Mouse (Mus musculus) urinary bladder, adult 2 months (tissue): ENCODE results near the gene Adgrb3. TPM values are rescaled to one million over a fixed set of nuclear protein-coding genes. Genes with fewer than 3 reads are reported as not detected.
"Not testable (repeated sequence)": the region's sequence is repeated elsewhere in the genome, so short reads cannot be mapped to it uniquely, and the experiment has no call there.

ENCODE experiments used
- DNase-seq: peaks from one replicate; pipeline ENCODE4 v3.0.0; 2022; ENCODE audit warnings: low spot score
- polyA plus RNA-seq: library from polyadenylated mRNA; depleted of rRNA; stranded (reverse); fragments of >200 nt; gene quantifications from 2 replicates; pipeline ENCODE4 v1.2.3, GENCODE M21; 2012

The Adgrb3 gene
- polyA plus RNA-seq, 1 experiment, result 0.14 TPM

- DNase-seq, result no peak
Measured at GRCm38 (mm10) chr1:25107500-25108101, 721.9 kb downstream of the Adgrb3 start.

DNA sequence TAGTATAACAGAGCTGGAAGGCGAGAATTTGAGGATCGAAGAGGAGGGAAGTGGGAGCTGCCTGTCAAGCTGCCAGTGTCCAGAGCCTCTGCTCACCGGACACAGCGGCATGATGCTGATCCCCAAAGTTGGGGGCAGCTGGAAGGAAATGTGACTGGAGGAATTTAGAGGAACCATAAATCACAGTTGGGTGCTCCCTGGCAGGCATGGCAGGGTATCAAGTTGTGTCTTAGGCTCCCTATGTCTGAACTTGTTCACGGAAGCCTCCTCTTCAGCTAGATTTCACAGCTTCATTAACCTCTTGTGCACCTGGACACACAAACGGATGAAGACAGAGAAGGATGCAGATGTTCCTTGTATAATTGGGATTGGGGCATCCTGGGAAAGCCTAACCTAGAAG, 722.8 kb downstream of the Adgrb3 start:
- no peak for DNase-seq

- DNase-seq, result no peak
Measured at GRCm38 (mm10) chr1:25105367-25105766, 724.1 kb downstream of the Adgrb3 start.

GRCm38 (mm10) chr1:25088010-25088719, 741.3 kb downstream of the Adgrb3 start:
- no peak for DNase-seq

DNA sequence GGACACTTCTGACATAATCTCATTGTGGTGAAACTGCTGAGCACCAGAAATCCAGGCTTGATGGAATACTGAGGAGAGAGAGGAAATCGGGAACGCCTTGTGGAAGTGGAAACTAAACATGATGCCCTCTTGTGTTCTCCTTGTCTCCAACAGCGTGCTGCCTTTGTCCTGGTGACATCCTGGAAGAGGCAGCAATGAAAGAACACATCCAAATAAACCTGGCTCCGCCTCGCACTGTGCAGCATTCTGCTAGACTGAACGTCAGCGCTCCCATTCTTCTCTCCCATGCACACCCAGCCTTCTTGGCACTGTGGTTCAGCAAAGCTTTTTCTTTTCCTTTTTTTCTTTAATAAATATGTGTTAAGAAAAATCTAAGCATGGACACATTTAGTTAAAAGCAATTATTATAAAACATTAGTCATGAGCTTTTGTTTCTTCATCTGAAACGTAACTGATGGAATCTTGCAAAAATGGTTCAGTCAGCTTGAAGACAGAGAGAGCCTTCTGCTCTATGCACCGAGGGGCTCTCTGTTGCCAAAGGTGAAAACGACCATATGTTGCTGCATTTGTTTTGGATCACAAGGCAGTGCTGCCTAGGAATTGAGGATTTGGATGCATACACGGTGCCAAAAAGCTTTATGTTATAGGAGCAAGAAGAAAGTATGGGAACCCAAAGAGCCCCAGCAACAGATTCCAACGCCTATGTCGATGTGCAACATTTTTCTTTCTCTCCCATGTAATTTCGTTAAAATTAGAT, 743.7 kb downstream of the Adgrb3 start:
- no peak for DNase-seq

DNA sequence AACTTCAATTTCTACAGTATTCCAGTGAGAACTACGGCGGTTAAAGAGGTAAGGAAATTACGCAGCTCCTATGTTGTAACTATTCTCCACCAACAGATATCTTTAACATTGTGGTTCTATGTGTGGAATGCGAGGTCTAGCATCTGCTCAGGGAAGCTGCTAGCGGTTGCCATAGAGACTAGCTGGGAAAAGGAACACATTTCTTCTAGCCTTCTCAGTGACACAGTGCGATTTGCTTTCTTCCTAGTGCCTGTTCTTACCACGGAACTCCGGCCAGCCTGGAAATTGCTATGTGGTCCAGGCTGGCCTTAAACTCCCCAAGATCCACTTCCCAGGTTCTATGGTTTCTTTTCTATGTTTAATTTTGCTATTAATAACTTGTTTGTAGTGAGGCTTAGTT, 747.1 kb downstream of the Adgrb3 start:
- no peak for DNase-seq

DNA sequence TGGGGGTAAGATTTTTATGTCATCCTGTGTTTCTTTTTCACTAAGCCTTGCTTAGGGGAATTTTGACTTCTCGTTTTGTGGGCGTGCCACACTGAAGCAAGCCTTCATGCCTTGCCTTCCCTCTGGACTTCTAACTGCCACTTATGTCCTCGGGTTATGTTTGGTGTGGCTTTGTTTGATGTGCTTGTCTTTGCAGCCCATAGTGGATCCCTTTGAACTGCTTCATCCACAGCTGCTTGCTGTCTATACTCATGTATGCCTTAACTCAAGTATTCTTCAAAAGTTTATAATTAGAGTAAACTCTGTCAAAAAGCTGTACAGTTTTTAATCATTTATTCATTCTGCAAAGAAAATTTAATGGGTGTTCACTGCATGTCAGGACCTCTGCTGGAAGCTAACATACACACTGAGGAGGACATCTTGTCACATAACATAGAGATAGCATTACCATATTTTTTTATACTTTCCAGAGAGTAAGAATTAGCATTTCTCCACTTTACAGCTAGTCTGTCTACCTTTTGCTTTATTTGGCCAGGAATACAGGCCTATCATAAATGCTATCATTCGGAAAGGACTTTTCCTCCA, 748.1 kb downstream of the Adgrb3 start:
- DNase-seq, result no peak

DNA sequence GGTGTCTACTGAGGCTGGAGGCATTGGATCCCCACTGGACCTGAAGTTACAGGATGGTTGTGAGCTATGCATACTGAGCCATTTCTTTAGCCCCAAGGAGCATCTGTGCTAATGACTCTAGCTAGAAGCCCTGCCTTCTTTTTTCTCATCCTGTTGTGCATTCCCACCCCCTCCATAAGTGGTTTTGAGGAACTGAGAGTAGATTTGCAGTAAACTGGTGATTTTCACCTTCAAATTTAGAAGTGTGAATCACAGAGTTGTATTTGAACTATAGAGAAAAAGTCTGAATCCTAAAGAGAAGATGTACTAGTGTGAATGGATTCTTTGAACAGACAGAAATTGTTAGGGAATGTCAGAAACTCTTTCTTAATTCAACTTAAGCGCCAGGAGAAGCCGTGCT, 750.1 kb downstream of the Adgrb3 start:
- no peak for DNase-seq

- DNase-seq, result no peak
Measured at GRCm38 (mm10) chr1:25075952-25076351, 753.6 kb downstream of the Adgrb3 start.

DNA sequence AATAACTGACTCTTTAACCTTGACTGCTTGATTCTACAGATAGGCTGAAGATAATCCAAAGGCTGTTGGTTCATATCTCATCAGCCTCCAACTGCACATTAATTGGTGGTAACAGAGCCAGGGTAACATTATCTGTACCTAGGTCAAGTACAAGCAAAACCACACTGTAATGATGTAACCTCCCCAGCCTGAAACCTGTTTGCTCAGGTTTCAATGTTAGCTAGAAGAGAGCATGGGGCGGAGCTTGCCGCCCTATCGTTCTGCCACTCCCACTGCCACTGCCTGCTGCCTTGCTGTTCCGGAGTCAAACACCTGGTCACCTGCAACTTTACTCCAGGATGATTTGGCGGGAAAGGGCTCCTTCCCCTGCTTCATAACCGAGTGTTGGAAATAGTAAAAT, 765.5 kb downstream of the Adgrb3 start:
- no peak for DNase-seq

DNA sequence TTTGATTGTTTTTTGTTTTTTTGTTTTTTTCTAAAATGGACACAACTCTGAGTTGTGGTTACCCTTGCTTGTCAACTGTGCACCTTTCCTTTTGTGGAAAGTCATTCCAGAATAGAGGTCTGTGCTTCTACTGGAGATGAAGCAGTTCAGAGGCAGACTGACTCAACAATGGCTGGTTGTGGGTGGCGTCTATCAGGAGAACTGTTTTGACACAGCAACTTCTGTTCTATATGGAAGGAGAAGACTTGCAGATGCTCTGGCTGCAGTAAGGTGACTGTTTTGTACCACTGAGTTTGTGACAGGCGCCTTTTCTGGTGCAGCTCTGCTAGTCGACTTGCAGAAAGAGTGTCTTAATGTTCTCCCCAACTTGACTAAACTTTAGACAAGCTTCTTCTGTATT, 768.6 kb downstream of the Adgrb3 start:
- no peak for DNase-seq

DNA sequence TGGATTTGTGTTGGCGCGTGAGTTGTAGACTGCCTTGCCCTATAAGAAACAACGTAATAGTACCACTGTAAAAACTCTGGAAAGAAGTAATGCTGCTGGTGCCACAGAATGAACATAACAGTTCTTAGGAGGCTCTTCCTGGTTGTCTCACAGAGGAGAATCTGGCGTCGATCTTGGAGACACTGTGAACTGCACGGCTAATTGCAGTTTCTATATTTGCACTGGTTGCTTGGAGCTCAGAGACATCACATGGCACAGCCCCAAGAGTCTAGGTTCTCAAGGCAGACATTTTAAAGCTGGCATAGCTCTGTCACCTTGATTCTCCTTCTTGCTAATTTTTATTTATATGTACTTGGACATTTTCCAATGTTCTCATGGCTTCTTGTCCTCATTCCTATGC, 769.3 kb downstream of the Adgrb3 start:
- no peak for DNase-seq

DNA sequence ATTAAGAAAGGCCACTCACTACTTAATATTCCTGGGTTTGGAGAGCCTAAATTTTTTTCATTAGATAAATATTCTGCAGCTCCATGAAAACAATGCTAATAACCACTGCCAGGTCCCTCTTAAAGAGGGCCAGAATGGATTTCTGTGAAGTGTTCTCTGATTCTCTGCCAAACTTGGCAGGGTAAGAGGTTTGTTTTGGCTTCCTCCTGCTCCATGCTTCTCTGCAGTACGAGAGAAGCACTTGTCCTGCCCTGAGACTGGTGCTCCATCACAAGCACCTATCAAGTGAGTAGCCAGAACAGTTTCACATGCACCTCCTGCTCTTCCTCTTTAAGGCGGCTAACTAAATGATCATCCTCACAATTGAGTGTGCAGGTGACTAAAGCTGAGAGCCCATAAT, 771.9 kb downstream of the Adgrb3 start:
- no peak for DNase-seq

- no peak for DNase-seq
Measured at GRCm38 (mm10) chr1:25057212-25057611, 772.3 kb downstream of the Adgrb3 start.

DNA sequence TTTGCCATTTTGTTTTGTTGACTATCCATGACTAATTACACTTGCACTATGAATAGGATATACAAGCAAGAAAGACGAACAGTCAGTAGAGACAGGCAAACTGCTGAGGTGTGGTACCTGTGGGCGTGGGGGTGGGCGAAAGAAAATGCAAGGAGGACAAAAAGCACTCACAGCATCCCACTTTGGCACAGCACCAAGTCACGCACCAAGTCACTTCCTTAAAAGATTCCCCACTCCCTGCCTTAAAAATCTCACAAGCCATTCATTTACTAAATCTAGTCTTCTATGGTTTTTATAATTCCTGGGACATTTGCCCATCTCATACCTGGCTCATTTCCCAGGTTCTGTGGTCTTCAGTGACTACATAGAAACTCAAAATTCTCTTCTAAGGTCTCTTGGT, 787.4 kb downstream of the Adgrb3 start:
- no peak for DNase-seq

- DNase-seq, result no peak
Measured at GRCm38 (mm10) chr1:25034161-25034560, 795.3 kb downstream of the Adgrb3 start.

DNA sequence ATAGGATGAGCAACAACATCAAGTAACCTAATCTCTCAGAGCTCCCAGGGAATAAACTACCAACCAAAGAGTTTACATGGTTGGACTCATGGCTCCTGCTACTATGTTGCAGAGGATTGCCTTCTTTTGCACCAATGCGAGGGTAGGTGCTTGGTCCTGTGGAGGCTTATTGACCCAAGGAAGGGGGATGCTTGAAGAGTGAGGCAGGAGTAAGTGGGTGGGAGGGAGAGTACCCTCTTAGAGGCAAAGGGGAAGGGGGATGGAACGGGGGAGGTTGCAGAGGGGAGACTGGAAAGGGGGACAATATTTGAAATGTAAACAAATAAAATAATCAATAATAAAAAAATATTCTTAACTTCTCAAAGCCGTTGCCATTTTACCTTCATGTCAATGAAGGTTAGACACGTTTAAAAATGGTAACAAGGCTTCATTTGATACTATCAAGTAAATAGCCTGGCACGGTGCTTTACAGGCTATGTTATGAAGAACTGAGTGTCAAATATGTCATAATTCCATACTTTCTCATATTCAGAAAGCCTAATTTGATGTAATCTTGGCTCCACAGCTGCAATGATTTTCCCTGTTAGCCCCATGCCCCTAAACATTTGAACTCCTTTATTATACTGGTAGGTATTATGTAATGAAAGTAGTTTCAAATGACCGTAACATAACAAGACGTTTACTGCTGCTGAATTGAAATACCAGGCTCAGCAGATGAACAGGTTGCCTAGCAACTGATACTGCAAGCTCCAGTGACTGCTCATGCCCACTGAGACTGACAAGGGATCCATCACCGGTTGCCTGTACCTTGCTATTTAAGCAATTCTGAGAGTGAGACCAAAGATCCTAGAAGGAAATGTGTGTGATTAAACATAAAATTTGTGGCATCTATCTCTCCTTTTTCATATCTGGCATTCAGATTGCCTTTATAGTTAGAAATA, 796.1 kb downstream of the Adgrb3 start:
- DNase-seq, result no peak

GRCm38 (mm10) chr1:25023156-25023555, 806.4 kb downstream of the Adgrb3 start:
- DNase-seq, result no peak

DNA sequence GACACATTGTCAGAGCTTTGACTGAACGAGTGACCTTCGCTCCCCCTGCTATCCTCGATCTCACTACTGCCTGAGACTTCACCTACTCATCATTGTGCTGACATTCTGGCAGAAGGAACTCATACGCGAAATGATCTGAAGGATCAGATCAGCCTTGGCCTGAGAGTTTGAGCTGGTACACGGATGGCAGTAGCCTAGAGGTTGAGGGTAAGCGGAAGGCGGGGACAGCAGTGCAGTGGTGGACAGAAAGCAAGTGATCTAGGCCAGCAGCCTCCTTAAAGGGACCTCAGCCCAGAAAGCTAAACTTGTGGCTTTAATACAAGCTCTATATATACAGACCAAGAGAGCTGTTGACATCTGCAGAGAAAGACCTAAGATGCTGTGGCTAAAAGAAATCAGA, 811.7 kb downstream of the Adgrb3 start:
- DNase-seq, result not testable (repeated sequence)
